Mouse (Mus musculus) kidney, embryonic 15.5 days (tissue): ENCODE data around the gene Col4a6. TPM values are rescaled to one million over a fixed set of nuclear protein-coding genes. Genes with fewer than 3 reads are reported as not detected.

Experiments used
- ATAC-seq: fragments of 200-750 bp; cut with Nextera tagmentation; replicated peaks from 2 replicates; pipeline ENCODE4 v1.8.0; 2017; ENCODE audit warnings: moderate TSS enrichment; ENCODE audit not compliant: low FRiP score
- H3K27ac ChIP-seq: fragments of 300-500 bp; sonication (generic); 2 replicates; pipeline ENCODE4 v1.5.1; 2015; ENCODE audit warnings: mild to moderate bottlenecking, inconsistent platforms
- H3K27me3 ChIP-seq: fragments of 300-500 bp; sonication (generic); 2 replicates; pipeline ENCODE4 v1.6.1; 2015; ENCODE audit warnings: inconsistent platforms
- H3K36me3 ChIP-seq: fragments of 300-500 bp; sonication (generic); 2 replicates; pipeline ENCODE4 v1.6.1; 2015; ENCODE audit warnings: inconsistent platforms
- H3K4me1 ChIP-seq: fragments of 300-500 bp; sonication (generic); 2 replicates; pipeline ENCODE4 v1.6.1; 2015; ENCODE audit warnings: inconsistent platforms
- H3K4me2 ChIP-seq: fragments of 300-500 bp; sonication (generic); 2 replicates; pipeline ENCODE4 v1.6.1; 2015; ENCODE audit warnings: moderate library complexity, mild to moderate bottlenecking, inconsistent platforms
- H3K4me3 ChIP-seq: fragments of 300-500 bp; sonication (generic); replicated peaks from 2 replicates; pipeline ENCODE4 v1.5.1; 2015; ENCODE audit warnings: mild to moderate bottlenecking, inconsistent platforms
- H3K9ac ChIP-seq: fragments of 300-500 bp; sonication (generic); 2 replicates; pipeline ENCODE4 v1.6.1; 2015; ENCODE audit warnings: mild to moderate bottlenecking, inconsistent platforms
- H3K9me3 ChIP-seq: fragments of 300-500 bp; sonication (generic); replicated peaks from 2 replicates; pipeline ENCODE4 v1.6.1; 2016; ENCODE audit warnings: inconsistent platforms
- WGBS: fragments of 180-500 bp; shearing (Covaris S2); methylation state at CpG from one replicate; pipeline ENCODE4 v1.1.7; 2015; ENCODE audit warnings: mixed read lengths; 5-methylcytosine and 5-hydroxymethylcytosine counted together
- polyA plus RNA-seq: library from polyadenylated mRNA; unstranded; fragments of >200 nt; fragmentation: Nextera tagmentation; extraction: Ambion mirVana; gene quantifications from 2 replicates; pipeline ENCODE4 v1.2.1, GENCODE M21; 2015

The Col4a6 gene
- polyA plus RNA-seq, 1 experiment from 2014 or later, result 2.4 TPM

- H3K4me1 ChIP-seq, result no peaks in the 10 kb centered on the region
- H3K9me3 ChIP-seq, result no peaks in the 10 kb centered on the region
- 61% methylated on average over 2 of the region's 2 CpGs for WGBS
- ATAC-seq, result no peak
- H3K4me3 ChIP-seq, result no peak overlapping the region
- H3K36me3 ChIP-seq, result no peaks in the 10 kb centered on the region
- peaks cover 44% of the 10 kb centered on the region for H3K27me3 ChIP-seq
- no peak overlapping the region for H3K27ac ChIP-seq
- H3K4me2 ChIP-seq, result no peak overlapping the region
- no peak overlapping the region for H3K9ac ChIP-seq
Observed at GRCm38 (mm10) chrX:141236564-141237333, 237.1 kb downstream of the Col4a6 start.

- ATAC-seq, result no peak
- no peak overlapping the region for H3K9ac ChIP-seq
- no peak overlapping the region for H3K4me3 ChIP-seq
- WGBS, result 84% methylated on average over 2 of the region's 2 CpGs
- no peak overlapping the region for H3K27ac ChIP-seq
- no peaks in the 10 kb centered on the region for H3K9me3 ChIP-seq
- H3K27me3 ChIP-seq, result peaks cover 47% of the 10 kb centered on the region
- no peaks in the 10 kb centered on the region for H3K36me3 ChIP-seq
- H3K4me2 ChIP-seq, result no peak overlapping the region
- no peaks in the 10 kb centered on the region for H3K4me1 ChIP-seq
Observed at GRCm38 (mm10) chrX:141228169-141228568, 245.7 kb downstream of the Col4a6 start.

- no peaks in the 10 kb centered on the region for H3K4me1 ChIP-seq
- 37% methylated on average over 5 of the region's 5 CpGs for WGBS
- H3K9me3 ChIP-seq, result no peaks in the 10 kb centered on the region
- no peak overlapping the region for H3K4me3 ChIP-seq
- H3K36me3 ChIP-seq, result no peaks in the 10 kb centered on the region
- H3K4me2 ChIP-seq, result no peak overlapping the region
- H3K9ac ChIP-seq, result no peak overlapping the region
- no peak overlapping the region for H3K27ac ChIP-seq
- peaks cover 48% of the 10 kb centered on the region for H3K27me3 ChIP-seq
- ATAC-seq, result no peak
Observed at GRCm38 (mm10) chrX:141212802-141213201, 261.1 kb downstream of the Col4a6 start.

- WGBS, result 67% methylated on average over 3 of the region's 3 CpGs
- Histone ChIP-seq H3K27me3 (peaks cover 52% of the 10 kb centered on the region), H3K9ac (no peak overlapping the region), H3K36me3 (no peaks in the 10 kb centered on the region), H3K4me3 (no peak overlapping the region), H3K27ac (no peak overlapping the region), H3K4me2 (no peak overlapping the region), H3K4me1 (no peaks in the 10 kb centered on the region), H3K9me3 (no peaks in the 10 kb centered on the region)
- ATAC-seq, result no peak
Observed at GRCm38 (mm10) chrX:141198993-141199392, 274.9 kb downstream of the Col4a6 start.

- Histone ChIP-seq H3K4me2 (no peak overlapping the region), H3K27me3 (peaks cover 66% of the 10 kb centered on the region), H3K4me1 (no peaks in the 10 kb centered on the region), H3K27ac (no peak overlapping the region), H3K36me3 (no peaks in the 10 kb centered on the region), H3K4me3 (no peak overlapping the region), H3K9ac (no peak overlapping the region), H3K9me3 (no peaks in the 10 kb centered on the region)
- no peak for ATAC-seq
Observed at GRCm38 (mm10) chrX:141195036-141195435, 278.8 kb downstream of the Col4a6 start.

GRCm38 (mm10) chrX:141175353-141175752 lies 298.5 kb downstream of the Col4a6 start:
- WGBS, result 48% methylated on average over 7 of the region's 7 CpGs

GRCm38 (mm10) chrX:141165067-141165466 lies 308.8 kb downstream of the Col4a6 start:
- Histone ChIP-seq H3K27me3 (peaks cover 50% of the 10 kb centered on the region), H3K4me1 (no peaks in the 10 kb centered on the region), H3K9ac (no peak overlapping the region), H3K4me2 (no peak overlapping the region), H3K36me3 (no peaks in the 10 kb centered on the region), H3K9me3 (no peaks in the 10 kb centered on the region), H3K27ac (no peak overlapping the region), H3K4me3 (no peak overlapping the region)
- ATAC-seq, result no peak
- WGBS, result 89% methylated on average over 4 of the region's 4 CpGs

More at GRCm38 (mm10) chrX:141175353-141175752, 298.5 kb downstream of the Col4a6 start:
- Histone ChIP-seq H3K4me2 (no peak overlapping the region), H3K4me1 (no peaks in the 10 kb centered on the region), H3K9ac (no peak overlapping the region), H3K27me3 (peaks cover 56% of the 10 kb centered on the region), H3K27ac (no peak overlapping the region), H3K36me3 (no peaks in the 10 kb centered on the region), H3K9me3 (no peaks in the 10 kb centered on the region), H3K4me3 (no peak overlapping the region)
- ATAC-seq, result no peak

GRCm38 (mm10) chrX:141160371-141160770 lies 313.5 kb downstream of the Col4a6 start:
- 68% methylated on average over 3 of the region's 3 CpGs for WGBS
- Histone ChIP-seq H3K27ac (no peak overlapping the region), H3K4me1 (no peaks in the 10 kb centered on the region), H3K9me3 (no peaks in the 10 kb centered on the region), H3K4me2 (no peak overlapping the region), H3K9ac (no peak overlapping the region), H3K27me3 (peaks cover 12% of the 10 kb centered on the region), H3K36me3 (no peaks in the 10 kb centered on the region), H3K4me3 (no peak overlapping the region)
- ATAC-seq, result no peak

- H3K4me3 ChIP-seq, result no peak overlapping the region
- 49% methylated on average over 4 of the region's 4 CpGs for WGBS
- H3K4me1 ChIP-seq, result no peaks in the 10 kb centered on the region
- H3K27ac ChIP-seq, result no peak overlapping the region
- no peaks in the 10 kb centered on the region for H3K36me3 ChIP-seq
- H3K9me3 ChIP-seq, result no peaks in the 10 kb centered on the region
- peaks cover 8% of the 10 kb centered on the region; the same call in 1 of the 2 replicates for H3K27me3 ChIP-seq
- ATAC-seq, result no peak
- no peak overlapping the region for H3K9ac ChIP-seq
- no peak overlapping the region for H3K4me2 ChIP-seq
Observed at GRCm38 (mm10) chrX:141158160-141158559, 315.7 kb downstream of the Col4a6 start.

GRCm38 (mm10) chrX:141157626-141158025 lies 316.2 kb downstream of the Col4a6 start:
- Histone ChIP-seq H3K36me3 (no peaks in the 10 kb centered on the region), H3K27me3 (peaks cover 8% of the 10 kb centered on the region; the same call in 1 of the 2 replicates), H3K4me1 (no peaks in the 10 kb centered on the region), H3K9ac (no peak overlapping the region), H3K27ac (no peak overlapping the region), H3K9me3 (no peaks in the 10 kb centered on the region), H3K4me3 (no peak overlapping the region), H3K4me2 (no peak overlapping the region)
- 45% methylated on average over 4 of the region's 4 CpGs for WGBS
- no peak for ATAC-seq

- Histone ChIP-seq H3K9ac (no peak overlapping the region), H3K4me1 (no peaks in the 10 kb centered on the region), H3K36me3 (no peaks in the 10 kb centered on the region), H3K4me2 (no peak overlapping the region), H3K9me3 (no peaks in the 10 kb centered on the region), H3K27me3 (peaks cover 5% of the 10 kb centered on the region; the same call in 1 of the 2 replicates), H3K4me3 (no peak overlapping the region), H3K27ac (no peak overlapping the region)
- no peak for ATAC-seq
- WGBS, result 10% methylated on average over 2 of the region's 2 CpGs
Observed at GRCm38 (mm10) chrX:141156696-141157095, 317.2 kb downstream of the Col4a6 start.

- no peaks in the 10 kb centered on the region for H3K36me3 ChIP-seq
- no peak overlapping the region for H3K4me2 ChIP-seq
- H3K27ac ChIP-seq, result no peak overlapping the region
- H3K4me1 ChIP-seq, result no peaks in the 10 kb centered on the region
- H3K4me3 ChIP-seq, result no peak overlapping the region
- H3K9me3 ChIP-seq, result no peaks in the 10 kb centered on the region
- H3K9ac ChIP-seq, result no peak overlapping the region
- ATAC-seq, result no peak
- H3K27me3 ChIP-seq, result no peaks in the 10 kb centered on the region
Observed at GRCm38 (mm10) chrX:141151182-141151581, 322.7 kb downstream of the Col4a6 start.

GRCm38 (mm10) chrX:141150290-141150689 lies 323.6 kb downstream of the Col4a6 start:
- Histone ChIP-seq H3K27ac (no peak overlapping the region), H3K4me2 (no peak overlapping the region), H3K36me3 (no peaks in the 10 kb centered on the region), H3K27me3 (no peaks in the 10 kb centered on the region), H3K4me3 (no peak overlapping the region), H3K4me1 (no peaks in the 10 kb centered on the region), H3K9me3 (no peaks in the 10 kb centered on the region), H3K9ac (no peak overlapping the region)
- ATAC-seq, result peak; percentile 69; the same call in 1 of the 2 replicates
